Mouse (Mus musculus) myocyte (in vitro differentiated cells): ENCODE measurements around the gene Slc37a1.

ENCODE experiments used
- CEBPB ChIP-seq: IDR thresholded peaks from 2 replicates; pipeline ENCODE4 v1.6.1; 2011; ENCODE audit warnings: mild to moderate bottlenecking, moderate library complexity; ENCODE audit not compliant: poor library complexity, insufficient read depth, severe bottlenecking
- E2F4 ChIP-seq: IDR thresholded peaks from one replicate; pipeline ENCODE4 v1.6.1; 2011; ENCODE audit warnings: mild to moderate bottlenecking, control low read depth, moderate library complexity; ENCODE audit not compliant: insufficient read depth
- MAX ChIP-seq: IDR thresholded peaks from one replicate; pipeline ENCODE4 v1.6.1; 2011; ENCODE audit warnings: low read depth, mild to moderate bottlenecking, control low read depth
- MYOD1 ChIP-seq, 3 experiments: IDR thresholded peaks; one replicate each; pipeline ENCODE4 v1.6.1; 2011; ENCODE audit warnings: control low read depth in 2 of 3, low read depth in 2 of 3, mild to moderate bottlenecking in 2 of 3, moderate library complexity in 1 of 3; ENCODE audit not compliant: insufficient read length in 2 of 3, control insufficient read depth in 1 of 3
- MYOG ChIP-seq, 3 experiments: IDR thresholded peaks; one replicate each; pipeline ENCODE4 v1.6.1; 2011; ENCODE audit warnings: control low read depth in 2 of 3, low read depth in 2 of 3, mild to moderate bottlenecking in 2 of 3; ENCODE audit not compliant: insufficient read length in 2 of 3, control insufficient read depth in 1 of 3, insufficient read depth in 1 of 3
- POLR2A ChIP-seq: IDR thresholded peaks from one replicate; pipeline ENCODE4 v1.6.1; 2011; ENCODE audit warnings: low read depth, mild to moderate bottlenecking, control low read depth, moderate library complexity; ENCODE audit not compliant: insufficient read length
- POLR2AphosphoS2 ChIP-seq: IDR thresholded peaks from one replicate; pipeline ENCODE4 v1.6.1; 2011; ENCODE audit warnings: low read depth, control low read depth; ENCODE audit not compliant: insufficient read length
- TCF12 ChIP-seq: IDR thresholded peaks from one replicate; pipeline ENCODE4 v1.6.1; 2011; ENCODE audit warnings: mild to moderate bottlenecking, control low read depth; ENCODE audit not compliant: poor library complexity, insufficient read depth, severe bottlenecking

- no peak for TF ChIP-seq TCF12
- no peak for TF ChIP-seq MYOG (IDR thresholded peaks at IDR 0.05; ENCODE audit: control insufficient read depth in 1 of 3, insufficient read depth in 1 of 3, insufficient read length in 2 of 3, low read depth in 2 of 3)
- no peak for TF ChIP-seq POLR2A
- TF ChIP-seq MYOD1 (IDR thresholded peaks at IDR 0.05; ENCODE audit: control insufficient read depth in 1 of 3, insufficient read length in 2 of 3, low read depth in 2 of 3) = no peak
- no peak for TF ChIP-seq E2F4
- TF ChIP-seq MAX = no peak
- TF ChIP-seq CEBPB = no peak
- no peak for TF ChIP-seq POLR2AphosphoS2
Observed at GRCm38 (mm10) chr17:31300736-31301135, 14.1 kb downstream of the Slc37a1 start.
